In genomic region chr3:95771985-95772384, GRCm38 (mm10) we compare ENCODE assay signal across 9 mouse cellular contexts. TPM values are rescaled to one million over a fixed set of nuclear protein-coding genes. Genes with fewer than 3 reads are reported as not detected.
DNase-seq lines count a peak whose midpoint lies in the region; ATAC-seq and TF ChIP-seq lines count a peak whose summit lies in the region.
"Had no signal": no experiment of that assay in that cellular context is flagged by ENCODE, and none has a peak within 500 bp of the region (broad histone marks: within the 10 kb centered on the region; RNA-seq: fewer than 3 reads in every experiment).

No protein-coding gene starts in this region.

- ATAC-seq in forebrain, postnatal 0 days, result no peak
- no peak for ATAC-seq in forebrain, embryonic 15.5 days (replicated peaks)
- ATAC-seq in midbrain, embryonic 14.5 days (ENCODE audit: low FRiP score, low TSS enrichment), result no peak
- ATAC-seq in midbrain, embryonic 16.5 days, result no peak
- no peak; the same call in 1 of the 2 replicates for ATAC-seq in erythroid progenitor cell, adult 5-6 weeks (replicated peaks; ENCODE audit: low FRiP score, poor library complexity, severe bottlenecking)

- no peak overlapping the region for H3K4me3 ChIP-seq in forebrain, postnatal 0 days (ENCODE audit: low read depth, low read length)
- no peak overlapping the region for H3K4me3 ChIP-seq in forebrain, embryonic 15.5 days
- no peak overlapping the region for H3K4me3 ChIP-seq in midbrain, embryonic 14.5 days (replicated peaks; ENCODE audit: low read depth, low read length)
- H3K4me3 ChIP-seq in midbrain, embryonic 16.5 days (ENCODE audit: low read depth, low read length), result no peak overlapping the region
- H3K4me3 ChIP-seq: myocyte had no signal

- intact Hi-C loops in heart, postnatal 36 days (cut with DNase I), result loop anchor here (1.0 to 2.0 kb wide), 2 partner anchors 137 to 255 kb away; no protein-coding TSS in a partner anchor

- no peak overlapping the region for H3K4me2 ChIP-seq in forebrain, postnatal 0 days (ENCODE audit: low read depth)
- H3K4me2 ChIP-seq in forebrain, embryonic 15.5 days (replicated peaks), result no peak overlapping the region
- no peak overlapping the region for H3K4me2 ChIP-seq in midbrain, embryonic 14.5 days (ENCODE audit: low read length)
- no peak overlapping the region for H3K4me2 ChIP-seq in midbrain, embryonic 16.5 days (ENCODE audit: low read length)

- no peaks in the 10 kb centered on the region for H3K4me1 ChIP-seq in forebrain, postnatal 0 days (ENCODE audit: insufficient read depth)
- no peaks in the 10 kb centered on the region for H3K4me1 ChIP-seq in forebrain, embryonic 15.5 days
- no peaks in the 10 kb centered on the region for H3K4me1 ChIP-seq in midbrain, embryonic 14.5 days (ENCODE audit: control insufficient read depth, insufficient read depth, low read length)
- H3K4me1 ChIP-seq in midbrain, embryonic 16.5 days (ENCODE audit: control insufficient read depth, insufficient read depth, low read length), result no peaks in the 10 kb centered on the region

- H3K9me3 ChIP-seq in forebrain, postnatal 0 days (ENCODE audit: low read length), result no peaks in the 10 kb centered on the region
- H3K9me3 ChIP-seq in forebrain, embryonic 15.5 days, result no peaks in the 10 kb centered on the region
- H3K9me3 ChIP-seq in midbrain, embryonic 14.5 days (ENCODE audit: control insufficient read depth, low read length), result no peaks in the 10 kb centered on the region
- H3K9me3 ChIP-seq in midbrain, embryonic 16.5 days (replicated peaks; ENCODE audit: control insufficient read depth, low read length, poor library complexity, severe bottlenecking), result no peaks in the 10 kb centered on the region

- no peaks in the 10 kb centered on the region for H3K27me3 ChIP-seq in forebrain, postnatal 0 days (ENCODE audit: insufficient read depth, low read length)
- no peaks in the 10 kb centered on the region for H3K27me3 ChIP-seq in forebrain, embryonic 15.5 days
- H3K27me3 ChIP-seq in midbrain, embryonic 14.5 days (ENCODE audit: control insufficient read depth, insufficient read depth, low read length), result no peaks in the 10 kb centered on the region
- no peaks in the 10 kb centered on the region for H3K27me3 ChIP-seq in midbrain, embryonic 16.5 days (ENCODE audit: control insufficient read depth, insufficient read depth, low read depth, low read length)

- peaks cover 62% of the 10 kb centered on the region for H3K36me3 ChIP-seq in forebrain, postnatal 0 days (ENCODE audit: insufficient read depth)
- H3K36me3 ChIP-seq in forebrain, embryonic 15.5 days, result peaks cover 77% of the 10 kb centered on the region
- H3K36me3 ChIP-seq in midbrain, embryonic 14.5 days (ENCODE audit: control insufficient read depth, insufficient read depth, low read length), result peaks cover 75% of the 10 kb centered on the region
- peaks cover 20% of the 10 kb centered on the region for H3K36me3 ChIP-seq in midbrain, embryonic 16.5 days (ENCODE audit: control insufficient read depth, insufficient read depth, low read length)

- H3K9ac ChIP-seq in forebrain, postnatal 0 days, result no peak overlapping the region
- no peak overlapping the region for H3K9ac ChIP-seq in forebrain, embryonic 15.5 days (replicated peaks)
- H3K9ac ChIP-seq in midbrain, embryonic 14.5 days (replicated peaks; ENCODE audit: low read length), result no peak overlapping the region
- no peak overlapping the region for H3K9ac ChIP-seq in midbrain, embryonic 16.5 days (ENCODE audit: low read depth, low read length)

- peak; percentile 59 for TF ChIP-seq CTCF in forebrain, postnatal 0 days (IDR thresholded peaks at IDR 0.05; ENCODE audit: low read depth)

- DNase-seq in forebrain, postnatal 0 days, result no peak
- DNase-seq in midbrain, embryonic 14.5 days, result peak; percentile 60
- DNase-seq in heart, postnatal 36 days, result peak; percentile 25 to 33
- peak; percentile 30 to 33 for DNase-seq in thymus, postnatal 36 days
- no peak for DNase-seq in Muller cell, postnatal 12 days (ENCODE audit: inconsistent ontology term)

- H3K27ac ChIP-seq in forebrain, postnatal 0 days (ENCODE audit: low read depth, low read length), result no peak overlapping the region
- H3K27ac ChIP-seq in forebrain, embryonic 15.5 days (replicated peaks), result no peak overlapping the region
- no peak overlapping the region for H3K27ac ChIP-seq in midbrain, embryonic 14.5 days (replicated peaks; ENCODE audit: low read depth, low read length)
- H3K27ac ChIP-seq in midbrain, embryonic 16.5 days (ENCODE audit: low read length), result no peak overlapping the region

RNA-seq across cellular contexts. Expression of gene Tars2, which starts 12.0 kb away (rescaled TPM):
- total RNA-seq in forebrain, postnatal 0 days (2014; rRNA removed), result 40.2 and 52.6 TPM in 2 replicates
- polyA plus RNA-seq in forebrain, postnatal 0 days (2015; fragmentation: Nextera tagmentation; extraction: Ambion mirVana), result 36.5 and 41.2 TPM in 2 replicates
- polyA plus RNA-seq in forebrain, embryonic 15.5 days (2015; fragmentation: Nextera tagmentation; extraction: Ambion mirVana), result 48.3 and 50.5 TPM in 2 replicates
- polyA plus RNA-seq in midbrain, embryonic 14.5 days (2014; fragmentation: Nextera tagmentation; extraction: Ambion mirVana), result 41.6 and 52.3 TPM in 2 replicates
- 46.2 and 54.1 TPM in 2 replicates for polyA plus RNA-seq in midbrain, embryonic 16.5 days (2015; fragmentation: Nextera tagmentation; extraction: Ambion mirVana)
- 10 to 100 TPM; 42.9 to 46.2 TPM for total RNA-seq in heart, postnatal 36 days (2021)
- 0.84 and 15.9 TPM in 2 replicates for total RNA-seq in erythroid progenitor cell, adult 5-6 weeks (2015; ENCODE audit: low replicate concordance)
- total RNA-seq in erythroid progenitor cell, adult 5-6 weeks (2017; ENCODE audit: low replicate concordance), result 8.0 and 20.9 TPM in 2 replicates

RNA-seq across cellular contexts. Expression of gene Ecm1, which starts 32.6 kb away (rescaled TPM):
- 3.3 and 4.8 TPM in 2 replicates for total RNA-seq in forebrain, postnatal 0 days (2014; rRNA removed)
- polyA plus RNA-seq in forebrain, postnatal 0 days (2015; fragmentation: Nextera tagmentation; extraction: Ambion mirVana), result 8.3 and 8.7 TPM in 2 replicates
- polyA plus RNA-seq in forebrain, embryonic 15.5 days (2015; fragmentation: Nextera tagmentation; extraction: Ambion mirVana), result 8.7 and 9.3 TPM in 2 replicates
- polyA plus RNA-seq in midbrain, embryonic 14.5 days (2014; fragmentation: Nextera tagmentation; extraction: Ambion mirVana), result 6.1 and 10.9 TPM in 2 replicates
- 10.0 and 11.5 TPM in 2 replicates for polyA plus RNA-seq in midbrain, embryonic 16.5 days (2015; fragmentation: Nextera tagmentation; extraction: Ambion mirVana)
- 10 to 100 TPM; 59.4 to 60.0 TPM for total RNA-seq in heart, postnatal 36 days (2021)
- 6.5 TPM in 1 of 2 replicates, not detected in the other for total RNA-seq in erythroid progenitor cell, adult 5-6 weeks (2015; ENCODE audit: low replicate concordance)
- total RNA-seq in erythroid progenitor cell, adult 5-6 weeks (2017; ENCODE audit: low replicate concordance), result not detected in 2 replicates

RNA-seq across cellular contexts. Expression of gene Rprd2, which starts 46.7 kb away (rescaled TPM):
- total RNA-seq in forebrain, postnatal 0 days (2014; rRNA removed), result 32.2 and 43.7 TPM in 2 replicates
- polyA plus RNA-seq in forebrain, postnatal 0 days (2015; fragmentation: Nextera tagmentation; extraction: Ambion mirVana), result 17.2 and 21.0 TPM in 2 replicates
- polyA plus RNA-seq in forebrain, embryonic 15.5 days (2015; fragmentation: Nextera tagmentation; extraction: Ambion mirVana), result 21.9 and 22.1 TPM in 2 replicates
- 21.7 and 22.3 TPM in 2 replicates for polyA plus RNA-seq in midbrain, embryonic 14.5 days (2014; fragmentation: Nextera tagmentation; extraction: Ambion mirVana)
- polyA plus RNA-seq in midbrain, embryonic 16.5 days (2015; fragmentation: Nextera tagmentation; extraction: Ambion mirVana), result 21.0 and 24.6 TPM in 2 replicates
- total RNA-seq in heart, postnatal 36 days (2021), result 10 to 100 TPM; 41.9 to 43.8 TPM
- 23.5 and 24.9 TPM in 2 replicates for total RNA-seq in erythroid progenitor cell, adult 5-6 weeks (2015; ENCODE audit: low replicate concordance)
- total RNA-seq in erythroid progenitor cell, adult 5-6 weeks (2017; ENCODE audit: low replicate concordance), result 21.3 and 24.0 TPM in 2 replicates

Comparison
In these comparisons a context has a peak if more than half of its experiments do, and no peak if none do; other contexts are left out.
1. DNase-seq: peak in midbrain, embryonic 14.5 days (single experiment), heart, postnatal 36 days (2 of 2) and thymus, postnatal 36 days (2 of 2); none in forebrain, postnatal 0 days (single experiment) and Muller cell, postnatal 12 days (single experiment).